Mouse (Mus musculus) liver, embryonic 14.5 days (tissue): ENCODE results near the gene Psma6.

Experiments used
- CTCF ChIP-seq: IDR thresholded peaks from 2 replicates; pipeline ENCODE4 v1.5.1; 2016; ENCODE audit warnings: antibody characterized with exemption, low read depth, control low read depth
- EP300 ChIP-seq: IDR thresholded peaks from 2 replicates; pipeline ENCODE4 v1.6.1; 2016; ENCODE audit warnings: antibody characterized with exemption, low read depth

GRCm38 (mm10) chr12:55384826-55385225 lies 804 bp downstream of the Psma6 start:
- TF ChIP-seq CTCF (no peak), EP300 (no peak)
